In the genomic region with DNA sequence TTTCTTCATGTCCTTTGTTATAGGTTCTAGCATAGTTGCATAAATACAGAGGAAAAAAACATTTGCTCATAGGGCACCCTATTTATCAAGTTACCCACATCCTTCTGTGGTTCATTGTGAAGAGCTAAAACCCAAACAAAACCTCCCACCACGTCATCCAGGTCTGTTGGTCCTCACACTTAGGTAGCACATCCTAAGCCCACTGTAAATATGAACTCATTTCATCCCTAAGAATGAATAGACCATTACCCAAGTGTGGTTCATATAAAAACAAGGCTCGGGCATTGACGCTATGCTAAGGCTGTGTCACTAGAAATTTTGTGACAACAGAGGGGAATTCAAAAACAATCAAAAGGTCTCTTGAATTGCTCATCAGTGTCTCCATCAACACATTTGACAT, we compare ENCODE assay signal across 21 mouse cellular contexts.
DNase-seq lines count a peak whose midpoint lies in the region; ATAC-seq lines count a peak whose summit lies in the region.
"Had no signal": no experiment of that assay in that cellular context is flagged by ENCODE, and none has a peak within 500 bp of the region (broad histone marks: within the 10 kb centered on the region; RNA-seq: fewer than 3 reads in every experiment).

No protein-coding gene starts in this region.

- 81% methylated on average over 3 of the region's 3 CpGs for WGBS in hindbrain, embryonic 10.5 days

- no peaks in the 10 kb centered on the region for H3K36me3 ChIP-seq in hindbrain, embryonic 10.5 days
- H3K36me3 ChIP-seq: embryonic facial prominence, embryonic 10.5 days; forebrain, embryonic 10.5 days; heart, embryonic 10.5 days had no signal

- no peak overlapping the region for H3K4me3 ChIP-seq in hindbrain, embryonic 10.5 days
- H3K4me3 ChIP-seq: embryonic facial prominence, embryonic 10.5 days; erythroblast, embryonic 14.5 days; forebrain, embryonic 10.5 days; heart, embryonic 10.5 days had no signal

- peaks cover 18% of the 10 kb centered on the region for H3K4me1 ChIP-seq in hindbrain, embryonic 10.5 days (replicated peaks)

- H3K27me3 ChIP-seq in hindbrain, embryonic 10.5 days (ENCODE audit: insufficient read depth, poor library complexity, severe bottlenecking): no peaks in the 10 kb centered on the region

- ATAC-seq in inflammation-experienced regulatory T-cells, adult 6 months: peak; percentile 73
- ATAC-seq: forebrain, embryonic 14.5 days had no signal

- peaks cover 6% of the 10 kb centered on the region; the same call in 1 of the 2 replicates for H3K9me3 ChIP-seq in hindbrain, embryonic 10.5 days

- peak; percentile 61 for DNase-seq in thymus, postnatal 0 days (ENCODE audit: low spot score)
- DNase-seq in thymus, postnatal 10 days (ENCODE audit: low spot score in 2 of 2): no peak
- DNase-seq in CD8-positive naive resting alpha-beta T cell, adult 2 months (ENCODE audit: low read depth in 2 of 2, low spot score in 2 of 2): peak; percentile 55 to 72
- peak; percentile 71 to 88 for DNase-seq in natural killer cell, adult 2 months (ENCODE audit: low spot score in 2 of 2)
- DNase-seq in kidney, postnatal 4 days: no peak
- no peak for DNase-seq in frontal cortex, postnatal 14 days (ENCODE audit: low spot score in 2 of 2)
- no peak for DNase-seq in hindbrain, embryonic 10.5 days (ENCODE audit: low spot score)
- DNase-seq: adrenal gland, adult 2 months; adrenal gland, postnatal 25 days; cerebellum, adult 18-20 months; cerebellum, postnatal 10 days; gastrocnemius, postnatal 36 days; heart, adult 18-20 months; heart, postnatal 10 days had no signal

- H3K27ac ChIP-seq in hindbrain, embryonic 10.5 days: no peak overlapping the region
- H3K27ac ChIP-seq: embryonic facial prominence, embryonic 10.5 days; forebrain, embryonic 10.5 days; heart, embryonic 10.5 days; hindbrain, embryonic 14.5 days had no signal

Comparison
In these comparisons a context has a peak if more than half of its experiments do, and no peak if none do; other contexts are left out.
1. DNase-seq: peak in thymus, postnatal 0 days (single experiment), CD8-positive naive resting alpha-beta T cell, adult 2 months (2 of 2) and natural killer cell, adult 2 months (2 of 2); none in thymus, postnatal 10 days (0 of 2), kidney, postnatal 4 days (0 of 2), frontal cortex, postnatal 14 days (0 of 2) and hindbrain, embryonic 10.5 days (single experiment).